Comparison of ENCODE assay signal across 21 mouse cellular contexts in the genomic region with DNA sequence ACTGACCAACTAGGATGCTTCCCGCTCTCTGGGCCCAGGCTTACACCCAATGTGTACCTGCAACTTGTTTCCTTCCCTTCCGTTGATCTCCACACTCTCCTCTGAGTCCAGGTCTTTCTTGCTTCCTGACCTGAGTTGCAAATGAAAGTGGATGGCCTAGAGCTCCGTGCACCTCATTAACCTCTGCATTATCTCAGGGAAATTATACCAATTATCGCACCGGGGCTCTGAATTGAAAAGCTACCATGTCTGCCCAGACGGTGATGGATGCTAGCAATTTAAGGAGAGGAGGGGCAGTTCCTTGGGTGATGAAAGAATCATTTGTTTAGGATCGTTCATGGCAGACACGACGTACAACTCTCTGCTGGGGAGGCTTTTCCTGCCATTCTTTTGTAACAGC.
DNase-seq lines count a peak whose midpoint lies in the region; ATAC-seq and TF ChIP-seq lines count a peak whose summit lies in the region.
"Had no signal": no experiment of that assay in that cellular context is flagged by ENCODE, and none has a peak within 500 bp of the region (broad histone marks: within the 10 kb centered on the region; RNA-seq: fewer than 3 reads in every experiment).

No protein-coding gene starts in this region.

- H3K9me3 ChIP-seq in midbrain, embryonic 13.5 days: 0 out of 2 replicates have a peak, but pooled peaks cover 4% of the 10 kb centered on the region
- H3K9me3 ChIP-seq in midbrain, embryonic 16.5 days (replicated peaks; ENCODE audit: control insufficient read depth, low read length, poor library complexity, severe bottlenecking): no peaks in the 10 kb centered on the region
- H3K9me3 ChIP-seq in hindbrain, embryonic 13.5 days: no peaks in the 10 kb centered on the region
- no peaks in the 10 kb centered on the region for H3K9me3 ChIP-seq in stomach, postnatal 0 days (ENCODE audit: control insufficient read depth, low read length)
- H3K9me3 ChIP-seq: liver, embryonic 12.5 days; midbrain, embryonic 10.5 days had no signal

- H3K27me3 ChIP-seq in midbrain, embryonic 13.5 days: no peaks in the 10 kb centered on the region
- H3K27me3 ChIP-seq in midbrain, embryonic 16.5 days (ENCODE audit: control insufficient read depth, insufficient read depth, low read depth, low read length): no peaks in the 10 kb centered on the region
- no peaks in the 10 kb centered on the region for H3K27me3 ChIP-seq in hindbrain, embryonic 13.5 days
- no peaks in the 10 kb centered on the region for H3K27me3 ChIP-seq in stomach, postnatal 0 days (ENCODE audit: control insufficient read depth, insufficient read depth, low read length)
- H3K27me3 ChIP-seq: limb, embryonic 12.5 days; liver, embryonic 12.5 days had no signal

- no peak overlapping the region for H3K9ac ChIP-seq in midbrain, embryonic 13.5 days (replicated peaks)
- H3K9ac ChIP-seq in midbrain, embryonic 16.5 days (ENCODE audit: low read depth, low read length): no peak overlapping the region
- no peak overlapping the region for H3K9ac ChIP-seq in hindbrain, embryonic 13.5 days
- no peak overlapping the region for H3K9ac ChIP-seq in stomach, postnatal 0 days (ENCODE audit: low read length)
- H3K9ac ChIP-seq: limb, embryonic 12.5 days; liver, embryonic 12.5 days had no signal

- DNase-seq in embryo, embryonic 10 days (ENCODE audit: low spot score): peak; percentile 41
- no peak for DNase-seq in embryo, embryonic 9.5 days (ENCODE audit: extremely low spot score)
- peak; percentile 43 for DNase-seq in retina, postnatal 1 day
- DNase-seq in cerebellum, adult 18-20 months: no peak
- no peak for DNase-seq in stomach, postnatal 0 days (ENCODE audit: low spot score)
- DNase-seq: adrenal gland, adult 2 months; cerebellum, adult 9-11 months; gastrocnemius, adult 2 months; kidney, adult 9 months; kidney, postnatal 25 days; lung, adult 2 months; lung, postnatal 4 days; thymus, postnatal 25 days had no signal

- H3K4me1 ChIP-seq in midbrain, embryonic 13.5 days (replicated peaks): no peaks in the 10 kb centered on the region
- H3K4me1 ChIP-seq in midbrain, embryonic 16.5 days (ENCODE audit: control insufficient read depth, insufficient read depth, low read length): no peaks in the 10 kb centered on the region
- peaks cover 9% of the 10 kb centered on the region for H3K4me1 ChIP-seq in hindbrain, embryonic 13.5 days (replicated peaks)
- H3K4me1 ChIP-seq in stomach, postnatal 0 days (replicated peaks; ENCODE audit: control insufficient read depth, insufficient read depth): no peaks in the 10 kb centered on the region
- H3K4me1 ChIP-seq: liver, embryonic 12.5 days; midbrain, embryonic 10.5 days had no signal

- no peak overlapping the region for H3K27ac ChIP-seq in midbrain, embryonic 13.5 days
- no peak overlapping the region for H3K27ac ChIP-seq in midbrain, embryonic 16.5 days (ENCODE audit: low read length)
- no peak overlapping the region for H3K27ac ChIP-seq in hindbrain, embryonic 13.5 days
- no peak overlapping the region for H3K27ac ChIP-seq in stomach, postnatal 0 days (replicated peaks)
- H3K27ac ChIP-seq: gastrocnemius, adult 2 months; limb, embryonic 12.5 days; liver, embryonic 12.5 days; midbrain, embryonic 10.5 days had no signal

- no peaks in the 10 kb centered on the region for H3K36me3 ChIP-seq in midbrain, embryonic 13.5 days
- no peaks in the 10 kb centered on the region for H3K36me3 ChIP-seq in midbrain, embryonic 16.5 days (ENCODE audit: control insufficient read depth, insufficient read depth, low read length)
- no peaks in the 10 kb centered on the region for H3K36me3 ChIP-seq in hindbrain, embryonic 13.5 days
- no peaks in the 10 kb centered on the region for H3K36me3 ChIP-seq in stomach, postnatal 0 days (ENCODE audit: control insufficient read depth, insufficient read depth, low read length)
- H3K36me3 ChIP-seq: limb, embryonic 12.5 days; liver, embryonic 12.5 days; midbrain, embryonic 10.5 days had no signal

- peak; percentile 34; the same call in 1 of the 2 replicates for ATAC-seq in midbrain, embryonic 13.5 days
- no peak for ATAC-seq in midbrain, embryonic 16.5 days
- ATAC-seq in hindbrain, embryonic 13.5 days (ENCODE audit: low FRiP score): peak; percentile 52; the same call in 1 of the 2 replicates
- no peak for ATAC-seq in stomach, postnatal 0 days (ENCODE audit: low FRiP score, low TSS enrichment)
- ATAC-seq: liver, embryonic 12.5 days had no signal

- 37% methylated on average over 9 of the region's 9 CpGs for WGBS in midbrain, embryonic 13.5 days
- WGBS in midbrain, embryonic 16.5 days: 37% methylated on average over 9 of the region's 9 CpGs
- 18% methylated on average over 9 of the region's 9 CpGs for WGBS in hindbrain, embryonic 13.5 days
- WGBS in stomach, postnatal 0 days: 53% methylated on average over 9 of the region's 9 CpGs

- no peak overlapping the region for H3K4me3 ChIP-seq in midbrain, embryonic 13.5 days (replicated peaks)
- no peak overlapping the region for H3K4me3 ChIP-seq in midbrain, embryonic 16.5 days (ENCODE audit: low read depth, low read length)
- no peak overlapping the region for H3K4me3 ChIP-seq in hindbrain, embryonic 13.5 days
- H3K4me3 ChIP-seq in stomach, postnatal 0 days (ENCODE audit: low read depth, low read length): no peak overlapping the region
- H3K4me3 ChIP-seq: gastrocnemius, adult 2 months; limb, embryonic 12.5 days; liver, embryonic 12.5 days; midbrain, embryonic 10.5 days; myocyte had no signal

- TF ChIP-seq CTCF in stomach, postnatal 0 days (IDR thresholded peaks at IDR 0.05; ENCODE audit: low read depth): no peak

- H3K4me2 ChIP-seq in midbrain, embryonic 13.5 days (replicated peaks): no peak overlapping the region
- no peak overlapping the region for H3K4me2 ChIP-seq in midbrain, embryonic 16.5 days (ENCODE audit: low read length)
- H3K4me2 ChIP-seq in hindbrain, embryonic 13.5 days: no peak overlapping the region
- H3K4me2 ChIP-seq in stomach, postnatal 0 days (replicated peaks; ENCODE audit: low read depth): no peak overlapping the region
- H3K4me2 ChIP-seq: heart, embryonic 11.5 days; limb, embryonic 12.5 days; liver, embryonic 12.5 days had no signal

- no peak for TF ChIP-seq EP300 in stomach, postnatal 0 days (optimal IDR thresholded peaks at IDR 0.05)

Comparison
In these comparisons a context has a peak if more than half of its experiments do, and no peak if none do; other contexts are left out.
1. DNase-seq: peak in embryo, embryonic 10 days (single experiment) and retina, postnatal 1 day (single experiment); none in embryo, embryonic 9.5 days (single experiment), cerebellum, adult 18-20 months (0 of 2) and stomach, postnatal 0 days (single experiment).
2. ATAC-seq: peak in midbrain, embryonic 13.5 days (single experiment) and hindbrain, embryonic 13.5 days (single experiment); none in midbrain, embryonic 16.5 days (single experiment) and stomach, postnatal 0 days (single experiment).